Mouse (Mus musculus) megakaryocyte, embryonic 14.5 days (primary cell): ENCODE measurements around the gene Papln.

Experiments used
- FLI1 ChIP-seq: IDR thresholded peaks from 2 replicates; pipeline ENCODE4 v1.6.1; 2012; ENCODE audit warnings: low read length, inconsistent platforms, mixed read lengths
- GATA1 ChIP-seq: IDR thresholded peaks from 3 replicates; pipeline ENCODE4 v1.6.1; 2012; ENCODE audit warnings: mixed read lengths, low read length, inconsistent platforms, borderline replicate concordance

DNA sequence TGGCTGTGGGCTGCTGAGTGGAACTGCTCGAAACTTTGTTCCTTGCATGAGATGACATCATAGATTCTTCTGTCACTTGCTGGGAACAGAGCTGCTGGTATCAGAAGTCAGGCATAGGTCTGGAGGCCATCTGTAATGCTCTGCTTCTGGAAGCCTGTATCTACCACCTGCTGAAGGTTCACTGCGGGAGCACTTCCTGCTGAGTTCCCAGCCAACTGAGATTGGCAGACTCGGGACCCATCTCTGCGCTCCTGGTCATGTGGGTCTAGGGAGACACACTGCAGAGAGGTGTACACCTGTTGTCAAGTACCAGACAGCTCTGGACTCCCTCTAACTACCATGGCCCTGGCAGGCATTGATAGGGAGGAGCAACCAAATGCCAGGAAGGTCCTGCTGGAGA lies 20.6 kb upstream of the Papln start:
- TF ChIP-seq GATA1 (no peak), FLI1 (no peak)
